Mouse (Mus musculus): ENCODE measurements around the gene Olfr1271.
"Not testable (repeated sequence)": the region's sequence is repeated elsewhere in the genome, so short reads cannot be mapped to it uniquely, and the experiment has no call there.

Gene Olfr1271

GRCm38 (mm10) chr2:90270932-90271331 is at the start of gene Olfr1271:
Gene Olfr1271 (minus strand): TSS chr2:90271032.
- DNase-seq (ENCODE audit: low read depth, low spot score) = no peak

DNA sequence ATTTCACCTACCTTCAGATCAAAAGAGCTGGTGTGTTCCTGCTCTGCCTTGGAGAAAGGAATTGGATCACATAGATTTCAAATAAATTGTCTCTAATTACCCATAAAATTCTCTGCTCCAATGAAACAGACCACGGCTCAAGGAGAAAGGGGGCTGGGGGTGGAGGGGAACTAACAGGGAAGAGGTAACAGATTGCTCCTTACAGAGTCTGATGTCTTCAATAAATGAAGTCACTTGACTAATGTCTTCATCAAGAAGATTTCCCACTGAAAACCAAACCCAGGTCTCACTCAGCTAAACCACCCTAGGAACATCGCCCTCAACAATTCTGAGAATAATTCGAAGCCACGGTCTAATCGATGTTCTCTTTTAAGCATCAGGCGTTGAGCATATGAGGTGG is 21.9 kb upstream of the Olfr1271 start, which contains the start of gene Olfr1272:
TSS of gene Olfr1272 (minus strand) at position 101 of the 400 bp plus-strand sequence.
- DNase-seq (ENCODE audit: low read depth, low spot score) = no peak

- no peak for DNase-seq (ENCODE audit: low read depth, low spot score)
Measured at GRCm38 (mm10) chr2:90257492-90257891, 13.3 kb downstream of the Olfr1271 start, which contains the start of gene Olfr142. Gene Olfr142 (minus strand): TSS chr2:90257592.

- not testable (repeated sequence) for DNase-seq (ENCODE audit: low read depth, low spot score)
Measured at GRCm38 (mm10) chr2:90224393-90224792, 46.4 kb downstream of the Olfr1271 start, which contains the start of gene Olfr1506. Gene Olfr1506 (minus strand): TSS chr2:90224493.

All from retina, postnatal 7 days (tissue).